Mouse (Mus musculus) lung, postnatal 0 days (tissue): ENCODE results near the gene Tnr. TPM values are rescaled to one million over a fixed set of nuclear protein-coding genes. Genes with fewer than 3 reads are reported as not detected.

Source experiments
- ATAC-seq: fragments of 200-750 bp; cut with Nextera tagmentation; 2 replicates; pipeline ENCODE4 v1.8.0; 2017; ENCODE audit warnings: moderate library complexity
- DNase-seq: peaks from one replicate; pipeline ENCODE4 v3.0.0-alpha.2; 2016; ENCODE audit warnings: low spot score
- H3K27ac ChIP-seq: fragments of 300-500 bp; sonication (generic); 2 replicates; pipeline ENCODE4 v1.5.1; 2014; ENCODE audit warnings: antibody characterized with exemption, mild to moderate bottlenecking, low read length, mixed read lengths
- H3K27me3 ChIP-seq: fragments of 300-500 bp; sonication (generic); replicated peaks from 2 replicates; pipeline ENCODE4 v1.6.1; 2014; ENCODE audit warnings: low read length, mixed read lengths; ENCODE audit not compliant: insufficient read depth
- H3K36me3 ChIP-seq: fragments of 300-500 bp; sonication (generic); 2 replicates; pipeline ENCODE4 v1.6.1; 2014; ENCODE audit warnings: low read length, mixed read lengths; ENCODE audit not compliant: insufficient read depth
- H3K4me1 ChIP-seq: fragments of 300-500 bp; sonication (generic); 2 replicates; pipeline ENCODE4 v1.6.1; 2014; ENCODE audit warnings: antibody characterized with exemption, low read depth, low read length, mixed read lengths; ENCODE audit not compliant: insufficient read depth
- H3K4me2 ChIP-seq: fragments of 300-500 bp; sonication (generic); replicated peaks from 2 replicates; pipeline ENCODE4 v1.6.1; 2014; ENCODE audit warnings: low read depth, mild to moderate bottlenecking, low read length, moderate library complexity, mixed read lengths
- H3K4me3 ChIP-seq: fragments of 300-500 bp; sonication (generic); 2 replicates; pipeline ENCODE4 v1.5.1; 2014; ENCODE audit warnings: low read depth, low read length
- H3K9ac ChIP-seq: fragments of 300-500 bp; sonication (generic); replicated peaks from 2 replicates; pipeline ENCODE4 v1.6.1; 2014; ENCODE audit warnings: low read depth, mild to moderate bottlenecking
- H3K9me3 ChIP-seq: fragments of 300-500 bp; sonication (generic); 2 replicates; pipeline ENCODE4 v1.6.1; 2016; ENCODE audit warnings: low read length, mixed read lengths
- CTCF ChIP-seq: IDR thresholded peaks from 2 replicates; pipeline ENCODE4 v1.5.1; 2016; ENCODE audit warnings: antibody characterized with exemption, mild to moderate bottlenecking
- EP300 ChIP-seq: IDR thresholded peaks from 2 replicates; pipeline ENCODE4 v1.6.1; 2016; ENCODE audit warnings: antibody characterized with exemption, mild to moderate bottlenecking, control low read depth
- WGBS: fragments of 180-500 bp; shearing (Covaris S2); extraction: QIAGEN DNeasy Blood & Tissue Kit; methylation state at CpG from one replicate; pipeline ENCODE4 v1.1.7; 2014; 5-methylcytosine and 5-hydroxymethylcytosine counted together
- polyA plus RNA-seq: library from polyadenylated mRNA; unstranded; fragments of >200 nt; fragmentation: Nextera tagmentation; extraction: Ambion mirVana; gene quantifications from 2 replicates; pipeline ENCODE4 v1.2.1, GENCODE M21; 2015

The Tnr gene
- polyA plus RNA-seq, 1 experiment from 2014 or later = not detected

- H3K27ac ChIP-seq = no peak overlapping the region
- DNase-seq (no peak), ATAC-seq (no peak)
- no peaks in the 10 kb centered on the region for H3K4me1 ChIP-seq
- TF ChIP-seq CTCF (no peak), EP300 (no peak)
- no peaks in the 10 kb centered on the region for H3K36me3 ChIP-seq
- H3K9ac ChIP-seq = no peak overlapping the region
- 50% methylated on average over 4 of the region's 4 CpGs for WGBS
- H3K4me2 ChIP-seq = no peak overlapping the region
- no peaks in the 10 kb centered on the region for H3K9me3 ChIP-seq
- no peaks in the 10 kb centered on the region for H3K27me3 ChIP-seq
- no peak overlapping the region for H3K4me3 ChIP-seq
These were observed 207.3 kb downstream of the Tnr start for GRCm38 (mm10) chr1:159730826-159731225.

DNA sequence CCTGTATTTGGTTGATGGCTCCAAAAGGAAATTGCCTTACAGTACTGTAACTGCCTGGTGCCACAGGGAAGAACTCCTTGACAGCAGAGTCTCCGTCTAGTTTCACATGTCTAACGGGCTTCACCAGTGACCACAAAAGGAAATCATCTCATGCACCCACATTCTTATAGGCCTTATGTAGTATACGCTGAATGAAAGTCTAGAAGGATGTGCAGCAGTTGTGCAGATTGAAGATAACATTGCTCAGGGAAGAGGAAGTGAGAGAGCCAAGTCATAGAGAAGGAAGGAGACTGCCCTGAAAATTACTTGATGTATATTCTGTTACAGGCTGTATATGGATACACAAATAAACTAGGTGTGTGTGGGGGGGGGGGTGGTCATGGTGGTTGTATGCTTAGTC, 211.5 kb downstream of the Tnr start:
- no peaks in the 10 kb centered on the region for H3K27me3 ChIP-seq
- no peak overlapping the region for H3K4me3 ChIP-seq
- H3K36me3 ChIP-seq = no peaks in the 10 kb centered on the region
- no peak for TF ChIP-seq CTCF
- no peak for TF ChIP-seq EP300
- no peak overlapping the region for H3K27ac ChIP-seq
- H3K9me3 ChIP-seq = no peaks in the 10 kb centered on the region
- no peak overlapping the region for H3K9ac ChIP-seq
- H3K4me2 ChIP-seq = no peak overlapping the region
- 61% methylated on average over 3 of the region's 3 CpGs for WGBS
- no peaks in the 10 kb centered on the region for H3K4me1 ChIP-seq
- DNase-seq (no peak), ATAC-seq (no peak)

GRCm38 (mm10) chr1:159739478-159739877, 215.9 kb downstream of the Tnr start:
- H3K9me3 ChIP-seq = no peaks in the 10 kb centered on the region
- 64% methylated on average over 3 of the region's 3 CpGs for WGBS
- H3K4me2 ChIP-seq = no peak overlapping the region
- H3K36me3 ChIP-seq = no peaks in the 10 kb centered on the region
- no peaks in the 10 kb centered on the region for H3K4me1 ChIP-seq
- no peak for DNase-seq
- H3K9ac ChIP-seq = no peak overlapping the region
- H3K27me3 ChIP-seq = no peaks in the 10 kb centered on the region
- TF ChIP-seq EP300 = no peak
- TF ChIP-seq CTCF = no peak
- no peak overlapping the region for H3K4me3 ChIP-seq
- no peak for ATAC-seq
- no peak overlapping the region for H3K27ac ChIP-seq

DNA sequence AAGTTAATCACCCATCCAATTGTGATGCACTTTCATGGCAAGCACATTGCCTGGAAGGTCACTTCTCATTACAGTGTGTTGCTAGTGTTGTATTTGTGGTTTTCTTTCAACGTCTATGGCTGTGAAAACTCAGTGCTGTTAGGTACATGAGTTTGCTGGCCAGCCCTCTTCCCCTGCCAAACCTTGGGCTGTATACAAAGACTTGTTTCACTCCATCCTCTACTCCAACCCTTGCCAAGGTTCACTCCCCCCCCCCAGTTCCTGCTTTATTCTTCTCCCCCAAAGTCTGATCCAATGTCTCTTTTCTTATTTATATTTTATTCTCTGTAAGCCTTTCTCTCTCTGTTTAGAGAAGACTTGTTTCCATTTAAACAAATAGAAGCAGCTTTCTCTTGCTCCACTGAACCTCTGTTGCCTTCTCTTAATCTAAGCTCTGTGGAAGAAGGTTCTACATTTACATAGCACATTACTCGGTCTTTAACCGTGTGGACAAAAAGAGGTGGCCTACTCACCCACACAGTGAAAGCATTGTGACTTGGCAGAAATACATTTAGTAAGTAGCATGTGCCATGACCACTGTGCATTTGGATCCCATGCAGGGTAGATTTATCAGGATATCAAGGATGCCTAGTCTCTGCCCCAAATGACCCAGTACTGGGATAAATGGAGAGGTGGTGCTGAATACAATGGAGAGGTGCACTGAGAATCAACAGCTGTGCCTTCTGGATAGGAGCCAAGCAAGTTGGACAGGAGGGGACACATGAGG, 217.9 kb downstream of the Tnr start:
- ATAC-seq (no peak), DNase-seq (no peak)
- H3K9me3 ChIP-seq = no peaks in the 10 kb centered on the region
- H3K4me2 ChIP-seq = no peak overlapping the region
- H3K27ac ChIP-seq = no peak overlapping the region
- no peak overlapping the region for H3K9ac ChIP-seq
- H3K4me3 ChIP-seq = no peak overlapping the region
- H3K27me3 ChIP-seq = no peaks in the 10 kb centered on the region
- H3K36me3 ChIP-seq = no peaks in the 10 kb centered on the region
- WGBS = 65% methylated on average over 3 of the region's 3 CpGs
- TF ChIP-seq CTCF = no peak
- TF ChIP-seq EP300 = no peak
- no peaks in the 10 kb centered on the region for H3K4me1 ChIP-seq

GRCm38 (mm10) chr1:159742003-159742274, 218.4 kb downstream of the Tnr start:
- ATAC-seq (no peak), DNase-seq (no peak)
- H3K4me2 ChIP-seq = no peak overlapping the region
- H3K4me3 ChIP-seq = no peak overlapping the region
- H3K27me3 ChIP-seq = no peaks in the 10 kb centered on the region
- WGBS = 42% methylated on average over 3 of the region's 3 CpGs
- TF ChIP-seq CTCF (no peak), EP300 (no peak)
- no peaks in the 10 kb centered on the region for H3K4me1 ChIP-seq
- H3K36me3 ChIP-seq = no peaks in the 10 kb centered on the region
- H3K27ac ChIP-seq = no peak overlapping the region
- no peak overlapping the region for H3K9ac ChIP-seq
- H3K9me3 ChIP-seq = no peaks in the 10 kb centered on the region

DNA sequence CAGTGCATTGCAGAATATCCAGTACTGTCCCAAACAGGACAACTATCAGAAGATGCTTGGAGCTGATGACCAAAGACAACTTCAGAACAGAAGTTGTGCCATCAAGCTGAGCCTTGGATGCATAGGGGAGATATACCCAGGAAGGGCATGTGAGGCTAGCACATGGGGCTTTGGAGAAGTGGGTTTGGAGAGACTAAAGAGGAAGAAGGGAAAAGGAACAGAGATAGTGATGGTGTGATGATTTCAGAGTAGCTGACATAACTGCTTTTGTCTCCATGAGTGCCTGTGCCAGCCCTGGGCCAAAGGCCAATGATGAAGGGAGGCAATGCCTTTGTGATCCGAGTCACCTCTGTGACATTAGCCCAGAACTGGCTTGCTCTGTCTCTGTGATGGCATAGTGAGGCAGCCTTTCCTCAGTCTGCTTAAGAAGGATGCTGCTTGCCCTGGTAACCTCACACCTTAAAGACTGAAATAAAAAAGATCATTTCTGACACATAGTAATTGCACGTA, 220.2 kb downstream of the Tnr start:
- H3K4me1 ChIP-seq = no peaks in the 10 kb centered on the region
- H3K9ac ChIP-seq = no peak overlapping the region
- H3K4me3 ChIP-seq = no peak overlapping the region
- DNase-seq (no peak), ATAC-seq (no peak)
- H3K9me3 ChIP-seq = no peaks in the 10 kb centered on the region
- H3K27ac ChIP-seq = no peak overlapping the region
- WGBS = 73% methylated on average over 2 of the region's 2 CpGs
- no peaks in the 10 kb centered on the region for H3K27me3 ChIP-seq
- H3K36me3 ChIP-seq = no peaks in the 10 kb centered on the region
- H3K4me2 ChIP-seq = no peak overlapping the region
- TF ChIP-seq CTCF (no peak), EP300 (no peak)
